Mouse (Mus musculus) heart, embryonic 15.5 days (tissue): Measurements from ENCODE around the gene Pitpnm3. TPM values are rescaled to one million over a fixed set of nuclear protein-coding genes. Genes with fewer than 3 reads are reported as not detected.

Experiments used
- ATAC-seq: fragments of 200-750 bp; cut with Nextera tagmentation; replicated peaks from 2 replicates; pipeline ENCODE4 v1.8.0; 2017; ENCODE audit warnings: low read depth, moderate TSS enrichment; ENCODE audit not compliant: insufficient number of reproducible peaks, insufficient read depth, low FRiP score
- H3K27ac ChIP-seq: fragments of 300-500 bp; sonication (generic); 2 replicates; pipeline ENCODE4 v1.5.1; 2015; ENCODE audit warnings: mild to moderate bottlenecking, inconsistent platforms
- H3K27me3 ChIP-seq: fragments of 300-500 bp; sonication (generic); 2 replicates; pipeline ENCODE4 v1.6.1; 2015; ENCODE audit warnings: inconsistent platforms
- H3K36me3 ChIP-seq: fragments of 300-500 bp; sonication (generic); 2 replicates; pipeline ENCODE4 v1.6.1; 2015; ENCODE audit warnings: mild to moderate bottlenecking, inconsistent platforms
- H3K4me1 ChIP-seq: fragments of 300-500 bp; sonication (generic); replicated peaks from 2 replicates; pipeline ENCODE4 v1.6.1; 2015; ENCODE audit warnings: inconsistent platforms
- H3K4me2 ChIP-seq: fragments of 300-500 bp; sonication (generic); 2 replicates; pipeline ENCODE4 v1.6.1; 2015; ENCODE audit warnings: inconsistent platforms, mild to moderate bottlenecking, moderate library complexity
- H3K4me3 ChIP-seq: fragments of 300-500 bp; sonication (generic); 2 replicates; pipeline ENCODE4 v1.5.1; 2015; ENCODE audit warnings: mild to moderate bottlenecking, inconsistent platforms
- H3K9ac ChIP-seq: fragments of 300-500 bp; sonication (generic); 2 replicates; pipeline ENCODE4 v1.6.1; 2015; ENCODE audit warnings: mild to moderate bottlenecking, inconsistent platforms
- H3K9me3 ChIP-seq: fragments of 300-500 bp; sonication (generic); replicated peaks from 2 replicates; pipeline ENCODE4 v1.6.1; 2016; ENCODE audit warnings: inconsistent platforms
- WGBS: fragments of 180-500 bp; shearing (Covaris S2); methylation state at CpG from one replicate; pipeline ENCODE4 v1.1.7; 2015; ENCODE audit warnings: mixed read lengths; 5-methylcytosine and 5-hydroxymethylcytosine counted together
- polyA plus RNA-seq: library from polyadenylated mRNA; unstranded; fragments of >200 nt; fragmentation: Nextera tagmentation; extraction: Ambion mirVana; gene quantifications from 2 replicates; pipeline ENCODE4 v1.2.1, GENCODE M21; 2015

Pitpnm3 gene
- polyA plus RNA-seq, 1 experiment from 2014 or later, result 0.21 TPM

DNA sequence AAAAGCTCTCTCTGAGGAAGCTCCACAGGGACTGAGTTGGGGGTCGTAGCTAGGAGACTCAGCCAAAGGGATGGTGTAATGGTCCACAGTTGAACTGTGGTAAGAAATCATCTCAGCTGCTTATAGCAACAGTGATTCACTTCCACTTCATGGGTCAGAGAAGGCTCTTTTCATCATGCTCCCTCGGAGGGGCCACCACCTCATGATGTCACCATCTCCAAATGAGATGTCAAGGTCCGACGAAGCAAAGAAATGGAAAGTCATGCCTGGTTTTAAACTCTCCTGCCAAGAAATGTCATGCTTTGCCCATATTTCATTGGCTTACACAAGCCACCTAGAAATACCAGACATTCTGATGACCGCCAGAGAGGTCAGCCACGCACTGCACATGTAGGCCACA, 15.2 kb downstream of the Pitpnm3 start:
- no peak overlapping the region for H3K27ac ChIP-seq
- H3K9ac ChIP-seq, result no peak overlapping the region
- no peaks in the 10 kb centered on the region for H3K9me3 ChIP-seq
- no peak overlapping the region for H3K4me3 ChIP-seq
- H3K4me1 ChIP-seq, result no peaks in the 10 kb centered on the region
- no peak for ATAC-seq
- no peaks in the 10 kb centered on the region for H3K36me3 ChIP-seq
- H3K4me2 ChIP-seq, result no peak overlapping the region
- no peaks in the 10 kb centered on the region for H3K27me3 ChIP-seq
- 78% methylated on average over 6 of the region's 6 CpGs for WGBS

DNA sequence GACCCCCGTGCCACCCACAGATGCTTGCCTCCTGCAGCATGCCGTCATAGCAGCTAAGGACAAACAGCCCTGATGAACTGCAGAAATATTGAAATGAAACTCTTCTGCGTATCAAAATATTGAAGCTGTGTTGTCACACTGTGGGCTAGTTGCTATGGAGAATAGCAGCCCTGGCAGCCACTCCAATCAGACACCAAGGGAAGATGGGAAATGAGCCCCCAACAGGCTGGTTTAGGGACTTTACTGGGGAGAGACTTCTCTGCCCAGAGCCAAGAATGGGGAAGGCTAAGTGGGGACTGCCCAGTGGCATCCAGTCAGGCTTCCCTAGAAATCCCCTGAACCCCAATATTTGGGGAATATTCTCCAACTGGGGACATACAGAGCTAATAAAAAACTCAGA, 16.9 kb downstream of the Pitpnm3 start:
- Histone ChIP-seq H3K4me1 (no peaks in the 10 kb centered on the region), H3K36me3 (no peaks in the 10 kb centered on the region), H3K9me3 (no peaks in the 10 kb centered on the region), H3K9ac (no peak overlapping the region), H3K27me3 (no peaks in the 10 kb centered on the region), H3K4me3 (no peak overlapping the region), H3K27ac (no peak overlapping the region), H3K4me2 (no peak overlapping the region)
- WGBS, result 74% methylated on average over 3 of the region's 3 CpGs
- no peak for ATAC-seq

DNA sequence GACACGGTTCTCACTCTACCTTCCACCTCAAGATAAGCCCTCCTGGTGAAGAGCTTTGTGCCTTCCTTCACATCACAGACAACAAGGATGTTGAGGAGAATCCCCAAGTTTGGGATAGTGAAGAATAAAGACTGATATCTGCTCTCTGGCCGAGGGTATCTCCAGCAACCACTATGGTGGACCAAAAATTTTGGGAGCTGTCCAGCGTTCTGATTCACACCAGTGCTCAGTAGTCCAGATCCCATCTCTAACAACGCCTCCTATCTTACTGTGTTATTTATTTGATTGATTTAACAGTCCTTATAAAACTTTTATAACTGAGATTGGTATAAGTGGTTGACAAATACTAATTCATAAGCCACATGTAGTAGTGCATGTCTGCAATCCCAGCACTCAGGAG, 22.3 kb downstream of the Pitpnm3 start:
- 46% methylated on average over 4 of the region's 4 CpGs for WGBS
- Histone ChIP-seq H3K4me2 (no peak overlapping the region), H3K9me3 (no peaks in the 10 kb centered on the region), H3K36me3 (no peaks in the 10 kb centered on the region), H3K9ac (no peak overlapping the region), H3K27ac (no peak overlapping the region), H3K27me3 (no peaks in the 10 kb centered on the region), H3K4me1 (no peaks in the 10 kb centered on the region), H3K4me3 (no peak overlapping the region)
- ATAC-seq, result no peak

DNA sequence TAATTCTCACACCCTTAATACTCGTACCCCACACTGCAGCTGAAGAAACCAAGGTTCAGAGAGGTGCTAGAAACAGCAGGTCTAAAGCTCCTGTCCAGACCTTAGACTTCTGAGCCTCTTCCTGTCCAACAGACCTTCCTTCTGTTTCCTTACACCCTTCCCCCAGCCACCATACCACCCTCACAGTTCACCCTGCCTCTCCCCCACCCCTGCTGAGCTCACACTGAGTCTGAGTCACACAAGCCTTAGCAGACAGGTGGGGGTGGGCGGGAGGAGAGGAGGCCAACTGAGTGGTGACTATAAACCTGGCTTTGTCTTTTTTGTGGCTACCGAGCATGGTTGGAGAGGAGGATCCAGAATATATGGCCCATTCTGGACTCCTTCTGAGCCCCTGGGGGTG, 24.9 kb downstream of the Pitpnm3 start:
- WGBS, result 53% methylated on average over 3 of the region's 3 CpGs
- no peak for ATAC-seq
- Histone ChIP-seq H3K9me3 (no peaks in the 10 kb centered on the region), H3K27me3 (no peaks in the 10 kb centered on the region), H3K9ac (no peak overlapping the region), H3K4me3 (no peak overlapping the region), H3K36me3 (no peaks in the 10 kb centered on the region), H3K4me1 (no peaks in the 10 kb centered on the region), H3K27ac (no peak overlapping the region), H3K4me2 (no peak overlapping the region)

DNA sequence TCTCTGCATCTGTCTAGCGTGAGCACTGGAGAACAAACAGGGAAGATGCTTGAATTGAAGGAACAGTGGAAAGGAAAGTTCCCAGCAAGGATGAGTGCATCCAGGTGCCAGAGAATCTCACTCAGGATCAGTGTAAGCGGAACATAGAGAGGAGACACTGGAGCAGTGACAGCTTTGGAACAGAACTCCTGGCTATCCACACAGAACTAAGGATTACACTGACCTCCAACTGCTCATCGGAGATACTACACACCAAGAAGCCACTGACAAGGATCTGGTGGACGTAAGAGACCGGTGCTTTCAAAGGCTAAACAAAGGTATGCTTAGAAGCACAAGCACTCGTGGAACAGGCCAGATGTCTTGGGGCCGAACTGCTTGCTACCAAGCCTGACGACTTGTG, 31.4 kb downstream of the Pitpnm3 start:
- Histone ChIP-seq H3K36me3 (no peaks in the 10 kb centered on the region), H3K27me3 (no peaks in the 10 kb centered on the region), H3K4me1 (no peaks in the 10 kb centered on the region), H3K9me3 (no peaks in the 10 kb centered on the region), H3K9ac (no peak overlapping the region), H3K4me2 (no peak overlapping the region), H3K27ac (no peak overlapping the region), H3K4me3 (no peak overlapping the region)
- ATAC-seq, result no peak
- 63% methylated on average over 8 of the region's 8 CpGs for WGBS

DNA sequence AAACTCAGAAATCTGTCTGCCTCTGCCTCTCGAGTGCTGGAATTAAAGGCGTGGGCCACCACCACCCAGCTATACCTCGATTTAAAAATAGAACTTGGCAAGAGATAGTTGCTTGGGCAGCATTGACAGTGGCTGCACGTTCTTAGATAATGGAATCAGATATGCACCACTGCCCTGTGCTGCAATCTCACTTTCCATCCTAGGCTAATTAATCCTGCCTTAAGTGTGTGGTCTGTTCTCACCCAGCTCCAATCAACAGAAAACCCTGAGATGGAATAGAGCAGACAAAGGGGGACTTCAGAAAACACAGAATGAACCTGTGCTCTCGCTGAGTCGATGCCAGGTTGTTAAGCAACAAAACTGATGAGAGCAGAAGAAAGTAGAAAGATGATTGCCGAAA, 32.0 kb downstream of the Pitpnm3 start:
- no peak overlapping the region for H3K4me3 ChIP-seq
- H3K9ac ChIP-seq, result no peak overlapping the region
- ATAC-seq, result no peak
- H3K27me3 ChIP-seq, result no peaks in the 10 kb centered on the region
- H3K36me3 ChIP-seq, result no peaks in the 10 kb centered on the region
- 50% methylated on average over 7 of the region's 7 CpGs for WGBS
- no peaks in the 10 kb centered on the region for H3K4me1 ChIP-seq
- no peak overlapping the region for H3K4me2 ChIP-seq
- H3K9me3 ChIP-seq, result no peaks in the 10 kb centered on the region
- no peak overlapping the region for H3K27ac ChIP-seq

DNA sequence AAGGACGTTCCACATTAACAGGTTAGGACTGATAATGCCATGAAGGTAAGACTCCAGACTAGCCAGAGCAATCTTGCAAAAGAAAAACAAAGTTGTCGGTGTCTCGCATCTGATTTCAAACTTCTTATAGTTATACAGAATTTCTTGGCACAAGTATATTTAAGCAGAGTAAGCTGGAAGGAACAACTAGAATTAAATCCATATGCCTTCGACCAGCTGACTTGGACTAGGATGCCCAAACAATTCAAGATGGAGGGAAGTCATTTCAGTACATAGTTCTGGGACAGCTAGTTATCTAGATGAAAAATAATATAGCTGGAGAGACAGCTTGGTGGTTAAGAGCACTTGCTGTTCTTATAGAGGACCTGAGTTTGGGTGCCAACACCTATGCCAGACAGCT, 34.6 kb downstream of the Pitpnm3 start:
- 83% methylated on average over 4 of the region's 4 CpGs for WGBS
- peaks cover 1% of the 10 kb centered on the region; the same call in 1 of the 2 replicates for H3K4me1 ChIP-seq
- H3K27ac ChIP-seq, result no peak overlapping the region
- H3K27me3 ChIP-seq, result no peaks in the 10 kb centered on the region
- ATAC-seq, result no peak
- H3K9me3 ChIP-seq, result no peaks in the 10 kb centered on the region
- H3K4me3 ChIP-seq, result no peak overlapping the region
- no peaks in the 10 kb centered on the region for H3K36me3 ChIP-seq
- no peak overlapping the region for H3K4me2 ChIP-seq
- H3K9ac ChIP-seq, result no peak overlapping the region

DNA sequence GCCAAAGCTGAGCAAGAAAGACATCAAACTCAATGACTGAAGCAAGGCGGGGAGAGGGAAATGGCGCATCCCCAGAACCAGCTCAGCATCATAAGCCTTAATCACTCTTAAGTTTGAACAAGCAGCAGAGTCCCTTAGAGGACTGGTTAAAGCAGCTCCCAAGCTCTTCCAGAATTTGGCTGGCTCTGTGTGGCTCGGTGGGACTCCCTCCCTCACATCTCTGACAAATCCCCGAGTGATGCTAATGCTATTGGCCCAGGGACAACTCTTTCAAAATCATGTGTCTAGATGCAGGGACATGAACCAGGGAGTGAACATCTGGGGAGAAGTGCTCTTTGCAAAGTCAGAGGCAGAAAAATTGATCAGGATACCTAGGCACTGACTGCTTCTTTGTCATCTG, 36.4 kb downstream of the Pitpnm3 start:
- no peaks in the 10 kb centered on the region for H3K9me3 ChIP-seq

DNA sequence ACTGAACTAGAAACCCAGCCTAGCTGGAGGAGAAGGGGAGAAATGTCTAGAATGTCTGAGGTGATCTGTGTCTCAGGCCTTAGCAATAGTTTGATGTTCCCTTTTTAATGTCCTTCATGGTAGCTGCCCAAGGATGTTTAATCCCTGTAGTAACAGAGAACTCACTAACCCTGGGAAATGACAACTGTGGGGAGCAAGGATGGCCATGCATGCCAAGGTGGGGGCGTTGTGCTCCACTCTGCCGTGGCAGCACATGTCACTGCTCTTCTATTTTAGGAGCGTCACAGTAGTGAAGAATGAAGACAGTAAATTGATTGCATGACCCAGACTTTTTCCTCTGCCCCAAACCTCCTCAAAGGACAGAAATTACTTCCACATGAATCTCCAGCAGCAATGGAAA, 37.6 kb downstream of the Pitpnm3 start:
- no peak overlapping the region for H3K9ac ChIP-seq
- no peaks in the 10 kb centered on the region for H3K27me3 ChIP-seq
- no peaks in the 10 kb centered on the region for H3K9me3 ChIP-seq
- ATAC-seq, result no peak
- no peak overlapping the region for H3K4me2 ChIP-seq
- no peak overlapping the region for H3K27ac ChIP-seq
- H3K4me3 ChIP-seq, result no peak overlapping the region
- peaks cover 27% of the 10 kb centered on the region for H3K4me1 ChIP-seq
- 51% methylated on average over 3 of the region's 3 CpGs for WGBS
- no peaks in the 10 kb centered on the region for H3K36me3 ChIP-seq

More for the DNA sequence above, 36.4 kb downstream of the Pitpnm3 start:
- H3K36me3 ChIP-seq, result no peaks in the 10 kb centered on the region
- H3K27ac ChIP-seq, result no peak overlapping the region
- H3K4me3 ChIP-seq, result no peak overlapping the region
- no peak for ATAC-seq
- no peak overlapping the region for H3K9ac ChIP-seq
- no peaks in the 10 kb centered on the region for H3K27me3 ChIP-seq
- WGBS, result 68% methylated on average over 4 of the region's 4 CpGs
- no peak overlapping the region for H3K4me2 ChIP-seq
- peaks cover 17% of the 10 kb centered on the region for H3K4me1 ChIP-seq

DNA sequence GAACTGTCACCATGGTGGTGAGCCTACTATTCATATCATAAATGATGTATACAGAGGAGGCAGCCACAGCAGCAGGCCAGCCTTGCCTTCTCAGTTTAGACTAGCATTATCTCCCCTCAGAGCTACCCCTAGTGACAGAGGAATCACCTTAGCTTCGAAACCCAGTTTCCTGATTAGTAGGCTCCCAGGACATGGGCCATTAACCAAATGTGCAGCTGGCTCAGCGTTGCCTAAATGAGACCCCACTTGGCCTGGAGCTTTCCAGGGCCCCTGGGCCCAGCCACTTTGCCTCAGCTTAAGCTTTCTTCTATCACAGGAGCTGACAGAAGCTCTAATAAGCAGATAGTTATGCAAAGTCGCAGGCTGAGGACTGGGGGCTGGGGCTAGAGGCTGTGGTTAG, 39.6 kb downstream of the Pitpnm3 start:
- H3K9me3 ChIP-seq, result no peaks in the 10 kb centered on the region
- no peak overlapping the region for H3K4me2 ChIP-seq
- peaks cover 28% of the 10 kb centered on the region for H3K4me1 ChIP-seq
- 36% methylated on average over 3 of the region's 3 CpGs for WGBS
- H3K9ac ChIP-seq, result no peak overlapping the region
- H3K4me3 ChIP-seq, result no peak overlapping the region
- no peaks in the 10 kb centered on the region for H3K27me3 ChIP-seq
- no peak overlapping the region for H3K27ac ChIP-seq
- H3K36me3 ChIP-seq, result no peaks in the 10 kb centered on the region
- ATAC-seq, result no peak

DNA sequence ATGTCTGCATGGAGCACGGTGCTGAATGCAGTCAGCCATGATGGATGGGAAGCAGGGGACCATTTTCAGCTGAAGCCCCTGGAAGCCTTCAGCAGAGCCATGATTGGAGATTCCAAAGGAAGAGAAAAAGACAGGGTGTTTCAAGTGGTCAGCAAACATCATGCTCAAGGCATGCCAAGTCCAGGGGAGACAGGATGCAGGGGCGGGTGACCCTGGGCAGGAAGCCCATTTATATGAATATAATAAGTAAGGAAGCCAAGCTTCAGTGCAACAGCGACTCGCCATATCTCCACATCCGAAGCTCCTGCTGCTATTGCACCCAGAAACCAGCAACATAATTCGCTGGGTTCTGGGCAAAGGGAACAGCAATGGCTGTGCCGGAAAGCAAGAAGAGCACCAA, 41.1 kb downstream of the Pitpnm3 start:
- no peaks in the 10 kb centered on the region for H3K9me3 ChIP-seq
- no peak overlapping the region for H3K4me3 ChIP-seq
- H3K9ac ChIP-seq, result no peak overlapping the region
- H3K27me3 ChIP-seq, result no peaks in the 10 kb centered on the region
- no peak overlapping the region for H3K27ac ChIP-seq
- H3K4me2 ChIP-seq, result no peak overlapping the region
- peaks cover 28% of the 10 kb centered on the region for H3K4me1 ChIP-seq
- H3K36me3 ChIP-seq, result no peaks in the 10 kb centered on the region
- WGBS, result 59% methylated on average over 7 of the region's 7 CpGs
- ATAC-seq, result no peak

DNA sequence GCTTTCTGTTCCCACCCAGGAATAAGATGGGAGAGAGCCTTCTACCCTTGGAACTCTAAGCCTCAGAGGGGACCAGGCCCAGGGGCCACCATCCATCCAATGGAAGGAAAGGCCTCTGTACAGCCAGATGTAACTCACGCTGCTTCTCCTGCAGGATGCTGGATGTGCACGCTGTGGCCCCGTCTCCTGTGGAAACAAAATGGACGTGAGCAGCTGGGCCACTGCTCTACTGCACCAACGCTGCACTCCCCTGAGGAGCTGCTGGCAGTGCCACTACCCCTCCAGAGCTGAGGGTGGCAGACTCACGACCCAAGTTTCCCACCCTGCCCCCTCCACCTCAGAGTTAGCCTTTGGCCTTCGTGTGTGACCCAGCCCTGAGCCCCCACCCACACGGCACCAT, 43.2 kb downstream of the Pitpnm3 start:
- no peak overlapping the region for H3K27ac ChIP-seq
- H3K4me3 ChIP-seq, result no peak overlapping the region
- 50% methylated on average over 8 of the region's 8 CpGs for WGBS
- H3K27me3 ChIP-seq, result no peaks in the 10 kb centered on the region
- H3K4me2 ChIP-seq, result no peak overlapping the region
- no peak for ATAC-seq
- no peak overlapping the region for H3K9ac ChIP-seq
- peaks cover 30% of the 10 kb centered on the region for H3K4me1 ChIP-seq
- H3K9me3 ChIP-seq, result no peaks in the 10 kb centered on the region
- no peaks in the 10 kb centered on the region for H3K36me3 ChIP-seq
